Mouse (Mus musculus) cerebellum, adult 2 months (tissue): ENCODE results near the gene Timp2.
A peak's percentile ranks its signal among the peaks of the same experiment; 100 is the strongest.

Experiments
- CTCF ChIP-seq: fragments of 200-500 bp; IDR thresholded peaks from 2 replicates; pipeline ENCODE4 v1.5.1; 2011; ENCODE audit warnings: low read depth, mild to moderate bottlenecking, control low read depth, low read length, moderate library complexity, borderline replicate concordance; ENCODE audit not compliant: insufficient read depth
- POLR2A ChIP-seq: fragments of 200-500 bp; IDR thresholded peaks from 2 replicates; pipeline ENCODE4 v1.6.1; 2011; ENCODE audit warnings: low read length, control low read depth, borderline replicate concordance; ENCODE audit not compliant: insufficient read depth

DNA sequence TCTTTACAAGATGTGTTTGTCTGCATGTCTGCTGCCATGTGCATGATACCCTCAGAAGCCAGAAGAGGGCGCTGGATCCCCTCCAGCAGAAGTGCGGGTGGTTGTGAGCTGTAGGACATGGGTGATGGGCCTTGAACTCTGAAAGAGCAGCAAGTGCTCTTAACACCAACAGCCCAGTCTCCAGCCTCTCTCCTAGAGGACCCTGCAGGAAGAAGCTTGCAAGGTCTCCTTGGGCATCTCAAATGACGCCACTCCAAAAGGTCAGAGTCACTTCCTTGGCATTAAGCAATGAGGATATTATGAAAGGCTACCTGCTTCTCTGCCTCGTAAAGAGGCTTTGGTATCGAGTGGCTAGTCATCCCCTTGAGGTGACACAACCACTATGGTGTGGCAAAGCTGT, 36.9 kb downstream of the Timp2 start:
- peak; percentile 51; the same call in 1 of the 2 replicates for TF ChIP-seq CTCF
- no peak for TF ChIP-seq POLR2A
